Mouse (Mus musculus) lung, adult 10 weeks (tissue): Measurements from ENCODE around the gene Rtl6. TPM values are rescaled to one million over a fixed set of nuclear protein-coding genes. Genes with fewer than 3 reads are reported as not detected.

Experiments
- polyA plus RNA-seq: library from polyadenylated mRNA; stranded (reverse); fragments of 350-450 nt; fragmentation: Illumina TruSeq; extraction: RNeasy Lipid Tissue Mini Kit (QIAGEN cat#74804); gene quantifications from one replicate; pipeline ENCODE4 v1.2.3, GENCODE M21; 2014; ENCODE audit warnings: low read depth, low replicate concordance; ENCODE audit not compliant: insufficient read depth

Gene Rtl6
- 2.7 TPM for polyA plus RNA-seq

DNA sequence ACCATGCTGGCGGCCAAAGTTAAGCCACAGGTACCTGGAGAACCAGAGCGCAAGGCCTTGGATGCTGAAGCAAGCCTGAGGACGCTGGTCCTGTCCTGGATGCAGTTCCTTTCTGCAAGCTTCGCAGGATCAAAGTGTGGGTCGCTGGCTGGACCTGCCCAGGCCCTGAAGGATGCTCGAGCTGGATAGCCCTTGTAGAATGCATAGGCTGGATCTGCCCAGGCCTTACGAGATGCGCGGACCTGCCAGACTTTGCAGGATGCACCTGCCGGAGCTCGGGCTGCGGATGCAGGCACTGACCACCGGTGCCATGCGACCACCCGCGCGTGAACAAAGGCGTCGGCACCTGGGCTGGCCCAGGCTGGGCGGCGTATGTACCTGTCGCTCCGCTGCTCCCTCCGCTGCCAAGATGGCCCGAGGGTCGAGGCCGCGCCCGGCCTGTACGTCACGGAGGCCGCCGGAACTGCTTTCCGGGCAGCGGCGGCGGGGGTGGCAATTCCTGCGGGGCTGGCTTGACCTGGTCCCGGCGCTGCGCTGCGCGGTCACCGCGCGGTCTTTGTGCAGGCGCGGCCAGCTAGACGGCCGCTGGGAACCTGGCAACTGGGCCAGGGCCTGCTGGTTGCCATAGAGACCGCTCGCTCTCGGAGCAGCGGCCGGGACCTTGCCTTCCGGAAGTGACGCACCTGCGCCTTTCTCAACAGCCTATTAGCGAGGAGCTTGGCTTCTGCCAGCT lies at the start of gene Rtl6:
Rtl6 (minus strand) TSS at position 635 of the 733 bp plus-strand sequence.

Other genes with a start within 250 kb of the Rtl6 start
- 8.3 TPM for gene Parvg, start 233.8 kb downstream of the Rtl6 start, polyA plus RNA-seq
- gene Shisal1, start 110.7 kb downstream of the Rtl6 start, polyA plus RNA-seq = 0.95 TPM
- 6.6 TPM for gene Prr5, start 111.8 kb upstream of the Rtl6 start, polyA plus RNA-seq
- 9.7 TPM for gene Arhgap8, start 162.2 kb upstream of the Rtl6 start, polyA plus RNA-seq